Mouse (Mus musculus) urinary bladder, postnatal 36 days (tissue): ENCODE measurements around the gene Alcam.
A peak's percentile ranks its signal among the peaks of the same experiment; 100 is the strongest.

Source experiments
- DNase-seq, 2 experiments: peaks; one replicate each; pipeline ENCODE4 v3.0.0; 2022; ENCODE audit warnings: low spot score in 2 of 2, mixed read lengths in 1 of 2

The Alcam gene

DNA sequence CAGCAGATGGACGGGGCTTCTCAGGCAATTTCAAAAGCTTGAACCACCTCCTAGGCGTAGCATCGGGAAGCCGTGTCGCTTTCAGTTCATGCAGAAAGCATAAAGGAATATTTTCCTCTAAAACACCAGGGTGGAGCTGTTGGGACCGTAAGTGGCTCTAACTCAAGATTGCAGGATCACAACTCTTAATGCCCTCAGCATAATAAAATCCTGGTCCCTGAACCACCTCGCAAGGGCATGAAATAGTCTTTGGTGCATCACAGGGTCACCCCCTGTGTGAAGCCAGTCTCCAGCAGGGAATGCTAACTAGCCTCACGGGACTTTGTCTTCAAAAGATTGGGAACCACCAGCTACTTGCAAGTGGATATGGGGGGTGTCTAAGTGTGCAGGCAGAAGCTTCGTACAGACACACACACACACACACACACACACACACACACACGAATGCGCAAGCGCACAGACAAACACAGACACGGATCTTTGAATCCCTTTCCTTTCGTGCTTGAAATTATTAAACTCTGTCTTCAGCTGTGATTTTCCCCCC lies at the start of gene Alcam:
Gene Alcam, minus strand, starts transcription at position 104 of the 544 bp plus-strand sequence.
- peak in 1 of 2 experiments; percentile 31 for DNase-seq

DNA sequence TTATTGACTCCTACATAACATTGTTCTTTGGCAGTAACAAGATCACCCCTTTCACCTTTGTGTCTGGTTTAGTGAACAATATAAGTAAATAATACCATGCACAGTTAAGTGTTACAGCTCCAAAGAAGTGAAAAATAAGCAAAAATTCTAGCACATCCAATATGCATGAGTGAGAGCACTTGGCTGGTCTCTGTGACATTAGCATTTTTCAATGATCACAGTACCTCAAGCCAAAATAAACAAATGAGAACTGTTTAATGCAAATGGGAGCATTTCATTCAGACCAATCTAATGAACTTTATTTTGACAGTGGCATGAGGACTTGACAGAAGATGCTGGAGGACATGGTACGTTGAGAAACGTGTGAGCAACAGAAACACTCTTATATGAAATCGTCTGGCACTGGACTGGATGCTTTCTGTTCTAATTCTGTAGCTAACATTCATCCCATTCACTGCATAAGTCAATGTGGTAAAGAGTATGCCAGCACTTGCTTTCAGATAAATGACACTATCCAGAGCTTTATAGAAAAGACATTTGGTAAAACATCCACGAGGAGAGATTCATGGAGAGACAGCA lies 45.0 kb upstream of the Alcam start:
- no peak for DNase-seq

DNA sequence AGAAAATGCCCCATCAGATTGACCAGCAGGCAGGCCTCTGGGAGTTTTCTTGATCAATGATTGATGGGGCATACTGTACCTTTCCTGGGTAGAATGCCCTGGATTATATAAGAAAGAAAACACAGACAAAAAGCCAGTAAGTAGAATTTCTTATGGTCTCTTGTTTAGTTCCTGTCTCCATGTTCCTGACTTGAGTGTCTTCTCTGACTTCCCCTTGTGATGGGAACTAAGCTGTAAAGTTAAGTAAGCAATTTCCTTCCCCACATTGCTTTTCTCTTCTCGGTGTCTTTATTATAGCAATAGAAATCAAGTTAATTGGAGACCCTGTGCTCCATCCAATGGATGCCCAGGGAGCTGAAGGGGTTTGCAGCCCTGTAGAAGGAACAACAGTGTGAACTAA lies 36.7 kb upstream of the Alcam start:
- DNase-seq, result no peak

DNA sequence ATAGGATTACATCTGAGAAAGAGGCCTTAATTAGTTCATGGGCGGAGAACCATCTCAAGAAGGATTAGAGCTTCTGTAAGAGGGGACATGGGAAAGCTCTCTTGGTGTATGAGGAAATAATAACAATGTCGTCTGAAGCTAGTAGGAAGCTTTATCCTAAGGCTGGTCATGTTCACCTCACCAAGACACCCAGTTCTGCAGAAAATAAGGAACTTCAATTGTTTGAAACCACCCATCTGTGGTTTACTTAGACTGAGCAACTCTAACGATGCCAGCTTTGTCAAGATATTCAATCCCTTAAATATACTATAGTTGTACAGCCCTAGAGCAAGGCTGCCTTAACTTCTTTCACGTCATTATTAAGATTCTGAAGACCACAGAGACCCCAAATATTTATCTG lies 20.4 kb upstream of the Alcam start:
- DNase-seq, result no peak

DNA sequence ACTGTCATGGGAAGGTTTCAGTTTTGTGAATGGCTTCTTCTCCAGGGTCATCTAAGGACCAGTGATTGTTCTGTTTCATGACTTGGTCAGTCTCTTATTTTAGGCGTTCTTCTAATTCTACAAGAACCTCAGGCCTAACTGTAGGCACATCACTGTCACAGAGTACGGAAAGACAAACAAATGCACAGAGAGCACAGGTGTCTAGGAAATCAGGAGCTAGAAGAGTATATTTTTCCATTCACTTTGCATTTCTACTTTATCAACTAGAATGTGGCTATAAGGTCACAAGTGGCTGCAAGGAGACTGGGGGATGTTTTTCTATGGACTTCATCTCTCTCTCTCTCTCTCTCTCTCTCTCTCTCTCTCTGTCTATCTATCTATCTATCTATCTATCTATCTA lies 19.2 kb upstream of the Alcam start:
- DNase-seq, result no peak

DNA sequence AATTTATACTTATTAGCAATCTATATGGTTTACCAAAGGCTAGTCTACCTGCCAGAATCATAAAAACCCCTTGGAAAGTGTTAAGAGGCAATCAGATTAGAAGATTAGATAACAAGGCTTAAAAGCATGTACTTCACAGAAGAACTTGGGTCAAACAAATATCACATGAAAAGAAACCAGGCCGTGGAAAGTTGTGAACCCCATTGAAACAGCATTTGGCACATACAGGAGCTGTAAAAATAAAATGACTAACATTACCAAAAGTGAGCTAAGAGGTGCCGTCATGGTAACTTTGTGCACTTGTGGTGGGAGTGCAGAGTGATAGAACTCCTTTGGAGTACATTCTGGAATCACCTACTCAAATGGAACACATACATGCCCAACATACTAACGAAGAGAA lies 18.8 kb upstream of the Alcam start:
- DNase-seq, result no peak

DNA sequence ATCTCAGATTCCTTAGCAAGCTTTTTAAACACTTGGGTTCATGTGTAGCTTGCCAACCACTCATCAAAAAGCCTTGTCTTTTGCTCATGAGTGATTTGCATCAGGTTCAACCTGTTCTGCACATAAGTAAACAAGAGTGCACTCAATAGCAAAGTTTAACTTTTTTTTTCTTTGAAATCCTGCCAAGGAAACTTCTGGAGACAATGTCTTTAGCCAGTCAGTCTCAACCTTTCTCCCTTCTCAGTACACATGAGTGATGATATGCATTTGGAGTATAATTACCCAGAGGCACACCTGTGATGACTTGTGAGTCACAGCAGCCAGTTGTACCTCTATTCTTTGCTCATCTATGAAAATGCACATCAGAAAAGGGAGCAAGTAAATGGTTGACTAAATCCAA lies 18.2 kb upstream of the Alcam start:
- no peak for DNase-seq

DNA sequence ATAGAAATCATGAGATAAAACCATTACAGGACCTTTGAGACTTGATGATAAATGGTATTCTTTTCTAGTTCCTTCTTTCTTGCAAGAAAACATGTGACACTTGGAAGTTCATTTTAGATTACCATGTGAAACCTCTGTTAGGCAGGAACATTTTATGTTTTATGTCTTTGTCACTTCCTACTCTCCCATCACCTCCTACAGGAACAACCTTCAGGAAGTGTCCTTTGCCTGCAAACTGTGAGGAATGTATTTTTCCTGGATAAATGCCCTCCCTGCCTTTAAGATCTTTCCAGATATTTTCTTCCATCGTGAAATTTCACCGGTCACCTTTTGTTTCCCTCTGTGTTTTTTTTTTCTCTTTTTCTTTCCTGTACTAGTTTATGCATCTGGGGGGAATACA lies 17.0 kb upstream of the Alcam start:
- no peak for DNase-seq

DNA sequence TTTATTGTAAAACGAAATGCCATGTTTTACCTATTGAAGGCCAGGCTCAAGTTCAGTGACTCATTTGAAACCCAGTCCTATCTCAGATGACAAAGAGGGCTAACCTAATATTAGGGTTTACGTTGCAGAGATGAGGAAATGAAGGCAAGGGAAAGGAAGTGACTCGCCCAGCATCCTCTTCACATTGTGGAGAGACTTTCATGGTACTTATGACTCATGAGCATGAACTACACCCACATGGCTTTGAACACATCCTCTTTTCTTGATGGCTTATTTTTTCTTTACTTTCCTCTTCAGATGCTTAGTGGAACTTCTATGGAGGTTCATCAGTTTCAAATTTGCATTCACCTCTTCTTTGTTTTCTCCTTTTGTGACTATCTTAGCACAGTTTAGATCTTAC lies 16.4 kb upstream of the Alcam start:
- no peak for DNase-seq

DNA sequence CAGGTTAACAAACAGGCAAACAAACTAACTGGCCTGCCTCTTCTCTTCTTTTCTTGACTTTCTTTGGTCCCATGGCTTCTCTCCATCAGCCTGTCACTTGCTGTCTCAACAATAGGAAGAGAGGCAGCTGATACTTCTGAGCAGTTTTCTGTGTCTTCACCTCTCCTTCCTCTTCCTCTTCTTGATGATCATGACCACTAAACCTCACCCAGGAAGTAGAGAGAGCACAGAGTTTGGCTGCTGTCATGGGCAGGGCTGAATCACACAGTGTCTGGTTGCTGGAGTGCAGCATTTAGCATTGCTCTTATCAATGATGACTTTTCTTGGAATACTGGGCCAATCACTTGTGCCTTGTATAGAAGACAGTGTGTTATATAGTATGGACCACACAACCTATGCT lies 14.6 kb upstream of the Alcam start:
- no peak for DNase-seq

DNA sequence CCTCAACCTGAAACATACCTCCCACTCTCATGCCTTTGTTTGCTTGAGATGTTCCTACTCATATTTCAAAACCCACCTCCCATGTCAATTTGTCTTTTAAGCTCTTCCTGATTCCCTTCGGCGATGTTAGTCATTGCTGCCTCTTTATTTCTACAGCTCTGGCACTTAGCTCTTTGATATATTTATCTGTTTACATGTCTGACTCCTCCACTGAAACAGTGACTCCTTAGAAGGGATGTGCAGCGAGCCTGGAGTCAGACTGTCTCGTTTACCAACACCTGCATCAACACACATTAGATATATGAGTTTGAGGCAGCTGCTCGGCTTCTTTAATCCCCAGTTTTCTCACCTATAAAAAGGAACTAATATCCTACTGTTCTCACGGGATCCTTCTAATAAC lies 12.9 kb upstream of the Alcam start:
- DNase-seq, result no peak

DNA sequence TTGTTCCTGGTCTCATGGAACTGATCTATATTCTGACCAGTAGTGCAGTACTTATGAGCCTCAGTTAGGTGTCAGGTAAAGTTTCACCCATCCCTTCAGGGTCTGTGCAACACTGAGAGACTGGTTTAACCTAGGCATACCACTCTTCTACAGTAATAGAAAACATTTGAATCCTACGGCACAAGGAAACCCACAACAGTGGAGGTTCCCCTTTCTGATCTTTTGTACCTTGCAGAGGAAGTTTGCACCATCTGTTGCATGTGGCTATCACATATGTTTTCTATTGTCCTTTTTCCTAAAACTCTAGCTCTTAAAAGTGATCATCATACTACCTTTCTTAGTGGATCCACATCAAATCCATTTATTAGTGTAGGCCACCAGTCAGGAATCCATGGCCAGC lies 10.7 kb upstream of the Alcam start:
- no peak for DNase-seq

DNA sequence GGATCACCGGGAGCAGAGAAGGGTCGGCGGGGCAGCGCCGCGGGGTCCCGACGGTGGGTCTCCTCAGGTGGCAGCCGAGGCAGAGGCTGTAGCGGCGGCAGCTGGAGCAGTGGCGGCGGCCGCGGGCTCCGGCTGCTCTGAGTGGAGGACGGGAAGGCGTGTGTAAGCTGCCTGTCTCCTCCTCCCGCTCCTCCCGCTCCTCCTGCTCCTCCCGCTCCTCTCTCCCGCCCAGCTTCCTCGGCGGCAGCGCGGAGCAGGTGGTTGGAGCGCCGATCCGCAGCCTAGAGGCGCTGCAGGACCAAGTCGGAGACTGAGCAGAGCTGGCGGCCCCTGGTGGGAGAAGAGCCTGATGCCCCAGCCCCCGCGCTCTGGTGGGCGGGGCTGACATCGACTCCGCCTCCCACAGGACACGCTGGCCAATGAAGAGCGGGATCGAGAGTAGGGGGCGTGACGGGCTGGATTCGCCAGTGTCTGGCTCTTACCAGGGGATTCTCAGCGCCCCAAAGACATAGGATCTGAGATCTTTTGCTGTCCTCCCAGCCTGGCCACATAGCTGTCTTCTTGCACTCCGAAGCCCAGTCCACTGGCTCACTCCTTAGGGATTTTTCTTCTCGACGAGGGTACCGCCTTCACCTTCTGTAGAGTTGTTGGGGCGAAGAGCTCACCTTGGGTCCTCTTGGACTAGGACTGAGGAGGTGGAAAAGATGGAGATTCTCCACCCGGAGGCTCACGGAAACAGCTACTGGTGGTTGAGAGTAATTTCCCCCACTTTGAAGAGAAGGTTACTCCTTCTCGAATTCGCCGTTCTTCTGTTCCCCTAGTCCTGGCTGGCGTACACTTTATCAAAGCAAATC lies 785 bp downstream of the Alcam start:
- DNase-seq, result peak; percentile 96 to 97

DNA sequence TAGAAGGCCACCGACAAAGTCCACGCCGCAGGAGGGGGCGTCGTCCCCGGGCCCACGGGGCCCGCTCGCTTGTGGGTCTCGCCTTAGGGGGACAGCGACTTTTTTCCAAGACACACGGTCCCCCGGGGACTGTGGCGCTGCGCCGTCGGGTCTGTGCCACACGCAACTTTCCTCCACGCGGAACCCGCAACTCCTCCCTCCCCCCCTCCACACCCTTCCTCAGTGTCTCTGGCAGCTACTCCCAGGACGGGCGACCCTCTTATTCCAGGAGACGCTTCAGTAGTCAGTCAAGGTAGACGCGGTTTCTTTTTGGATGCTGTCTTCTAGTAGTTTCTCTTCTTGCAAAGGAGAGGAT lies 1.4 kb downstream of the Alcam start:
- no peak for DNase-seq

DNA sequence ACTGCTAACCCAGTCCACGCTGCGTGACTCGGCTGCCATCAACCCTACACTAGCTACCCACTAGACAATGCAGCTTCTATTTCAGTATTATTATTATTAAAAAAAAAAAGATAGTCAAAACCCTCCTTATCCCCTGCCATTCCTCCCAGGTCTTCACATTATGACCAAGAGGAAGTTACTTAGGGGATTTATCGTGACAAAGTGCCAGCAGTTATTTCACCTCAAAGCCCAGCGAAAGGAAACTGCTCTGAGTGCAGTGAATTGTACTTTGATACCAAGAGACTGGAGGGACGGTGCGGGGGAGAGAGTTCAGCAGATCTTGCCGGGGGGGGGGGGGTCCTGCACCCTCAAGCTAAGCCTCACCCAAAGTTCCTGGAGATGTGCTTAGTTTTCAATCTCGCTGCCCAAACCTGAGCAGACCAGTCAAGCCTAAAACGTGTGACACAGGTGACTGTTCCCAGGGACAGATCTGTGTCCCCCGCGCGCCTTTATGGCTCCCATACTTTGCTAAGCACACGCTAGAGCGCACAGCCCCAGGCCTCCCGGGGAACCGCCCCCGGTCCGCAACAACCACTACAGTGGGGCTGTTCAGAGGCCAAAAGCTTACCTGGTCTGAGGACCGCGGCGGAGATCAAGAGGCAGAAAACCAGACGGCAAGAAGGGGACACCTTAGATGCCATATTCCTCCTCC lies 1.9 kb downstream of the Alcam start:
- DNase-seq, result peak in 1 of 2 experiments; percentile 16

DNA sequence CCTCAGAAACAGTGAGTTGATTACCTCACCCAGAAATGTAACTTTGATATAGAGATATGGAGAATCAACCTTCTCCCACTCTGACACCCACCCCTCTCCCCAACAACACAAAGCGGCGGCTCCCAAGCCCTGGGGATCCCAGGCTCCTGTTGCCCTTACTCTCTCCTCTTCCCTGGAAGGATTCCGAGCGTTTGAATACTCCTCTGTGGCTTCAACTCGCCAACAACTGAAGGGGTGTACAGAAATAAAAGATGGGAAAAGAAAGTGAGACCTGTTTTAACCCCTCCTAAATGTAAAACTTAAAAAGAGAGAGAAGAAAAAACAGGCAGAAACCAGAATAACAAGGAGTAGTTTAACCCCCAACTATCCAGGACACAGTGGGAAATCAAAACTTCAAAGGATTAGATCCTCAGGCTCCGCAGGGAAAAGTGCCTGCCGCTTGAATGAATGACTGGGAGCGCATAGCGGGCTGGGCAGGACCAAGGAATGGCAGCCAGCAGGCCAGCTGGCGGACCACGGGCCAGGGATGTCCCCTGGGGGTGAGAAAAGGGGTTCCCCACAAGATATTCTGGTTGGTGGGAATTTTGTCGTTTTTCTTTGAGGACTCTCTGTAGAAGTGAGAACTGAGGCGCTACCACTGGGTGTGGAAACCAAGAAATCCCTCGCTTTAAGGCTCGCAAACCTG lies 2.6 kb downstream of the Alcam start:
- peak; percentile 14 to 32 for DNase-seq

DNA sequence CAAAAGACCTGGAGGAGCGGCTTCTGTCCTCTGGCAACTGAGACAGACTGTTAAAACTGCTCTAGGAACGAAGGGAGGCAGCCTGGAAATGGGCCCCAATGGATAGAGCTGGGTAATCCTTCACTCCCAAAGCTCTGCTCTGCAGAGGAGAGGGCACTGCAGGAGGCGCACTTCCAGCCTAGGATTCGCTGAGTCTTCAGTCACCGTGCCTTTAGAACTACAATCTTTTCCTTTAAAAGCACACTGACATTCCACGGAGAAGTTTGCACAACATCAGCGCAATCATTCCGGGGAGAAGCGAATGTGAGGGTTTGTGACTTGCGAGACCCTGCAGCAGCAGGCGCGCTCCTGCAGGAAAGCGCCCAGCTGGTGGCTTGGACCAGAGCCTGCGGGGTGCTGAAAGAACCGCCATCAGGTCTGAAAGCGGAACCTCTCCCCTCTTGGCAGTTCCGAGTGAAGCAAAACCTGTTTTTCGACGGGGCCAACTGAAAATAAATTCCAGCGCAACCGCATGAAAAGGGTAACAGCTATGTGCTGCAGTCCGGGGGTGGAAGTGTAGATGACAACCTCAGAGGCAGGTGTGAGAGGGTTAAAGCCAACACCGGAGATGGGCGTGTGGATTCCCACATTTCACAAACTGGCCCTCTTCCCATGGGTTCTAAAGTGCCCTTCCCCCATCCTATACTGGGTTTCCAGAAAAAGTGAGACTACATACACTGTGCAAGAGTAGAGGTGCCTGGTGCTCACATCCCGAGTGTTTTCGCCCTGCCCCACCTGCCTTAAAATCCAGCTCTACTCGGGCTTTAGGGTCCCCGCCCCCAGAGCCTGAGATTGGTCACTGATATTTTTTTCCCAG lies 3.4 kb downstream of the Alcam start:
- DNase-seq, result peak; percentile 46 to 58

DNA sequence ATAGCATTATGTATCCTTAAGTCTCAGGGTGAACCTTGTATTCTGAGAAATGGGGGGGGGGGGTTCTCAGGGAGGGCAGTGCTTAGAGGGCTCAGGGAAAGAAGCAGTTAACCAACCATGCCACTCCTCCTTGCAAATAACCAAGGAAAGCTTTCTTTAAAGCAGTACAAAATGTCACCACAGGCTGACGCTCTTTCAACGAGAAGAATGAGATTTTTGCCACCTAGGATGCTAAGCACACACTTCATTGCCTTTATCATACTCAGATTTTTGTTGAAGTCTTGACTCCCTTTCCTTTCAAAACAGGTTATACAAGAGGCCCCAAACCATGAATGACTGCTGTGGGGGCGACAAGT lies 4.0 kb downstream of the Alcam start:
- DNase-seq, result no peak

DNA sequence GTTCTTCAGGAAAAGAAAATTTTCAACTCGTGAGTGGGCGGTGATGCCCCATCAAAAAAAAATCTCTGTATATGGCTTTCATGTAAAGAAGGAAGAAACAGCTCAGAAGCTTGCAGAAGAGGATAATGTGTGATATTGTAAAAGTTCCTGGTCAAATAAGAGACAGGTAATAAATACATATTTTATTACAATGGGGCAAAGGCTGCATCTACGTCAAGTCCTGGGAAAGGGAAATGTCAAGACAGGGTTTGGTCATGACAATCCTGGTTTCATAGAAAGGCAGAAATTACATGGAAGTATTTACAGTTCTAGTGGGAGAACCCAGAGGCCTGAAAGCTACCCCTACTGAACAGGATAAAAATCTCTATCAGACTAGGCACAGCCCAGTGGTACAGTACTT lies 7.9 kb downstream of the Alcam start:
- DNase-seq, result no peak

DNA sequence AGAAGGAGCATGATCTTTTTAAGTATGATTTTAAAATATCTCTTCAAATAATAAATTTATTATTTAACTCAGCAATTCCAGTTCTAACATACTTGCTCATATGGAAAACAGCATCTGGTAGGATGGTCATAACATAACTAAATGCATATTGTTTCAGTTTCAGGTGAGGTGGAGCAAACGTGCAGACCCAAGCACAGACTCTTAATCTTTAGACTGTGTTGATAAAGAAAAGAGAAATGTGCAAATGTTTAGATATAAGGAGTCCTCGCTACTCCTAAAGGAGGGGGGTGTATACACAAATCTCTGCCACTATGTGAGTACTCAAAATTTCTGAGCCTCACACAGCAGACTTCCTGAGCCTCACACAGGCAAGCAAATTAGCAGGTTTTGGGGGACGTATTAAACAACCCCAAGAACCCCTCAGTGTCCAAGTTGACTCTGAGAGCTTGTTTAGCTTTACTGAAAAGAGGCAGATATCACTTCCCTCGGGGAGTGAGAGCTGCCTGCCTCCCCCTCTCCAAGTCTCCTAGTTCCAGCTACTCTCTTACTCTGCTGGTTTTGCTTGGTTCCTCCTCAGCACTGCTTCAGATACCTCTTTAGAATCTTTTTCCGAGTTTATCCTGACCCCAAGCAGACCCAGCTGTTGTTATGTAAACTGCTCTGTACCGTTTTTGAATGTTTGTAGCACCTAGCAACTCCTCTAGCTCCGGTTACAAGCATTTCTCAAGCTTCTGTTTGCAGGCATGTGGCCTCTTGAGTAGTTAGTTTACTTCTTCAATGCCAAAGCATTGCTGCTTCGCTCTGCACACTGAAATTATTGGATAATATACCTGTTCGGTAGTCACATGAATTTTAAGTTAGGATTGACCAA lies 10.0 kb downstream of the Alcam start:
- DNase-seq, result no peak
